Mouse (Mus musculus): ENCODE measurements around the gene Ptprk.

GRCm38 (mm10) chr10:28568047-28568446 is 493.4 kb downstream of the Ptprk start:
- TF ChIP-seq CTCF (IDR thresholded peaks at IDR 0.05; ENCODE audit: control insufficient read depth, insufficient read depth, insufficient replicate concordance, low read depth, low read length) (no peak), POLR2A (IDR thresholded peaks at IDR 0.05; ENCODE audit: control insufficient read depth, low read depth, low read length) (no peak)
